Mouse (Mus musculus) E14TG2a.4 (cell line): Measurements from ENCODE around the gene Slc9a7.
A peak's percentile ranks its signal among the peaks of the same experiment; 100 is the strongest.

Experiments used
- H3K27me3 ChIP-seq: 2 replicates; pipeline ENCODE4 v1.6.1; 2014; ENCODE audit warnings: low read length, control low read depth; ENCODE audit not compliant: insufficient read depth
- H3K36me3 ChIP-seq: 2 replicates; pipeline ENCODE4 v1.6.1; 2014; ENCODE audit warnings: low read length, control low read depth; ENCODE audit not compliant: insufficient read depth
- H3K4me1 ChIP-seq: replicated peaks from 2 replicates; pipeline ENCODE4 v1.6.1; 2014; ENCODE audit warnings: low read depth, low read length, control low read depth
- H3K4me3 ChIP-seq: replicated peaks from 2 replicates; pipeline ENCODE4 v1.5.1; 2014; ENCODE audit warnings: mild to moderate bottlenecking, low read length
- H3K9me3 ChIP-seq: 2 replicates; pipeline ENCODE4 v1.6.1; 2014; ENCODE audit warnings: low read length, control low read depth
- CTCF ChIP-seq: conservative IDR thresholded peaks from 2 replicates; pipeline ENCODE4 v1.5.1; 2014; ENCODE audit warnings: low read length
- NANOG ChIP-seq: IDR thresholded peaks from 2 replicates; pipeline ENCODE4 v1.6.1; 2014; ENCODE audit warnings: borderline replicate concordance, low read length, mixed read lengths
- POU5F1 ChIP-seq: IDR thresholded peaks from 2 replicates; pipeline ENCODE4 v1.6.1; 2014; ENCODE audit warnings: low read length, borderline replicate concordance

The Slc9a7 gene

GRCm38 (mm10) chrX:20125481-20125880 lies 166.1 kb downstream of the Slc9a7 start:
- Histone ChIP-seq H3K27me3 (no peaks in the 10 kb centered on the region), H3K36me3 (no peaks in the 10 kb centered on the region), H3K9me3 (0 out of 2 replicates have a peak, but pooled peaks cover 3% of the 10 kb centered on the region), H3K4me1 (no peaks in the 10 kb centered on the region), H3K4me3 (no peak overlapping the region)
- no peak for TF ChIP-seq NANOG
- TF ChIP-seq POU5F1: no peak
- no peak for TF ChIP-seq CTCF

- H3K4me1 ChIP-seq: no peaks in the 10 kb centered on the region
- no peaks in the 10 kb centered on the region for H3K9me3 ChIP-seq
- H3K27me3 ChIP-seq: no peaks in the 10 kb centered on the region
- TF ChIP-seq NANOG: no peak
- no peak for TF ChIP-seq CTCF
- no peak for TF ChIP-seq POU5F1
- H3K4me3 ChIP-seq: no peak overlapping the region
- H3K36me3 ChIP-seq: no peaks in the 10 kb centered on the region
These were observed 173.9 kb downstream of the Slc9a7 start for GRCm38 (mm10) chrX:20117717-20118116.

- Histone ChIP-seq H3K9me3 (no peaks in the 10 kb centered on the region), H3K4me3 (no peak overlapping the region), H3K27me3 (no peaks in the 10 kb centered on the region), H3K4me1 (no peaks in the 10 kb centered on the region), H3K36me3 (no peaks in the 10 kb centered on the region)
- TF ChIP-seq CTCF: no peak
- no peak for TF ChIP-seq NANOG
- TF ChIP-seq POU5F1: no peak
These were observed 221.4 kb downstream of the Slc9a7 start for GRCm38 (mm10) chrX:20070196-20070595.

- Histone ChIP-seq H3K4me3 (no peak overlapping the region), H3K36me3 (no peaks in the 10 kb centered on the region), H3K9me3 (peaks cover 5% of the 10 kb centered on the region), H3K4me1 (no peaks in the 10 kb centered on the region), H3K27me3 (peaks cover 9% of the 10 kb centered on the region)
- no peak for TF ChIP-seq CTCF
- no peak for TF ChIP-seq NANOG
- TF ChIP-seq POU5F1: no peak
These were observed 225.0 kb downstream of the Slc9a7 start for GRCm38 (mm10) chrX:20066636-20067035.

DNA sequence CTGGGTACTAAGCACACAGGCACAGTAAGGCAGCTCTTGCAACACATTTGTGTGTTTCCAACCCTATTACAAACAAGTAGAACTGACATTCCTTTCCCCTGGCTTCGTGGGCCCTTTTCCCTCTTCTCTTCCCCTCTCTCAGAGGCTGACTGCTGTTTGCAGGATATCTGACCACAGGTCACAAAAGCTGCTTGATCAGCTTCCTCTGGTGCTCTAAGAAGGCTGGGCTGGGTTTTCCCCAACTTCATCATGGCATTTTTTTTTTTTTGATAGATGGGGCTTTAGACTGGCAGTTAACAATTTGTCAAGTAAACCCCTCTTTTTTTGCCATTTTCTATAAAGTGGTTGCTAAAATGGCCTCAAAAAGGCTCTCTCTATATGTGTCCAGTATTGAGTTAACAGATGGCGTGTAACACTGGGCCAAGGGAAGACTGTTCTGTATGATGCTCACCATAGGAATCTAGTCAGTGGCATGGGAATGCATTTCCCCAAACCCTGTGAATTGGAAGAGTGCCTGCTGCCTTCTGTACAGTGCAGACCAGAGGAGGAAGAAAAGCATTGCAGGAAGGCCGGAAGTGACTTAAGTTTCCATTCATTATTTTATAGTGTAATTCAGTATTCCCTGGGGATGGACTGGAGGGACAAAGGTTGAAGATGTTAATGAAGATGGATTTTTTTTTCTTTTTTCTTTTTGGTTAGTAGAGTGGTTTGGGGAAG lies 229.7 kb downstream of the Slc9a7 start:
- H3K4me1 ChIP-seq: no peaks in the 10 kb centered on the region
- peaks cover 12% of the 10 kb centered on the region for H3K9me3 ChIP-seq
- no peaks in the 10 kb centered on the region for H3K36me3 ChIP-seq
- H3K4me3 ChIP-seq: no peak overlapping the region
- peaks cover 34% of the 10 kb centered on the region for H3K27me3 ChIP-seq
- no peak for TF ChIP-seq POU5F1
- no peak for TF ChIP-seq CTCF
- no peak for TF ChIP-seq NANOG

DNA sequence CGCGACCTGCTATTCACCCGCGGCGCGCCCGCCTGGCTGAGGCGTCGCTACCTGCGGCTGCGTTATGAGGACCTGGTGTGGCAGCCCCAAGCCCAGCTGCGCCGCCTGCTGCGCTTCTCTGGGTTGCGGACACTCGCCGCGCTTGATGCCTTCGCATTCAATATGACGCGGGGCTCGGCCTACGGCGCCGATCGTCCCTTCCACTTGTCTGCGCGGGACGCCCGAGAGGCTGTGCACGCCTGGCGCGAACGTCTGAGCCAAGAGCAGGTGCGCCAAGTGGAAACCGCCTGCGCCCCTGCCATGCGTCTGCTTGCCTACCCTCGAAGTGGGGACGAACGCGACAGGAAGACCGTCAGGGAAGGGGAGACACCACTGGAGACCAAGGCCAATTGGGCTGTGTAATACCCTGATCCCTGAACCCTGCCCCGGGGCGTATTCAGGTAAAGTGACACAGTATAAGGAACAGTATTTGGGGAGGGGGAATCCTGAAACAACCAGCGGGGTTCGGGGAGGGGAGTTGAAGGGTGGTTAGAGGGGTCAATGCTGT lies 230.8 kb downstream of the Slc9a7 start:
- Histone ChIP-seq H3K4me3 (peak overlapping the region; percentile 77), H3K9me3 (peaks cover 12% of the 10 kb centered on the region), H3K27me3 (peaks cover 34% of the 10 kb centered on the region), H3K4me1 (no peaks in the 10 kb centered on the region), H3K36me3 (no peaks in the 10 kb centered on the region)
- TF ChIP-seq NANOG (no peak), POU5F1 (no peak), CTCF (no peak)

GRCm38 (mm10) chrX:20060096-20060768 lies 231.4 kb downstream of the Slc9a7 start:
- TF ChIP-seq CTCF (no peak), POU5F1 (no peak), NANOG (no peak)
- no peaks in the 10 kb centered on the region for H3K4me1 ChIP-seq
- peak overlapping the region; percentile 77 for H3K4me3 ChIP-seq
- peaks cover 12% of the 10 kb centered on the region for H3K9me3 ChIP-seq
- no peaks in the 10 kb centered on the region for H3K36me3 ChIP-seq
- peaks cover 34% of the 10 kb centered on the region for H3K27me3 ChIP-seq

DNA sequence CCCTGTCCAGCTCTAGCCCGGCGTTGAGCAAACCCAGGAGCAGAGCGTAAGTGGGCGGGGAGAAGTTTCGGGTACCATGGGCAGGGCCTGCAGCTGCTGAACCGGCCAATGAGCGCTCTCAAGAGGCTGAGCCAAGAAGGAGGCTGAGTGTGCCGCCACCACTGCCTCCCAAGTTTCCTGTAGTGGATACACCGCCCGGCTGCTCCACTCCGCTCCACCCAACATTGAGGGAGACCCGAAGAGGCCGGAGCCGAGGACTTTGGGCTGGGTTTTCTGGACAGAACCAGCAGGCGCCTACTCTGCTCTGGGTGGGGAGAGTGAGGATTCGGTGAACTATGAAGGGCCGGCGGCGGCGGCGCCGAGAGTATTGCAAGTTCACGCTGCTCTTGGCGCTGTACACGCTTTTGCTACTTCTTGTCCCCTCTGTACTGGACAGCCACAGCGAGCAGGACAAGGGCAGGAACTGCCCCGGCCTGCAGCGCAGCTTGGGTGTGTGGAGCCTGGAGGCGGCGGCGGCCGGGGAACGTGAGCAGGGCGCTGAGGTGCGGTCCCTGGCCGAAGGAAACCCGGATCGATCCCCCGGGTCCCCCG lies 232.1 kb downstream of the Slc9a7 start, which contains the start of gene Chst7:
Chst7 (plus strand) TSS at position 180 of the 591 bp plus-strand sequence.
- Histone ChIP-seq H3K4me1 (no peaks in the 10 kb centered on the region), H3K9me3 (peaks cover 12% of the 10 kb centered on the region), H3K36me3 (no peaks in the 10 kb centered on the region), H3K27me3 (peaks cover 34% of the 10 kb centered on the region), H3K4me3 (peak within 1 kb of the TSS; percentile 77)
- TF ChIP-seq CTCF (no peak), NANOG (no peak), POU5F1 (no peak)
